Mouse (Mus musculus): ENCODE data around the gene Mrps2. TPM values are rescaled to one million over a fixed set of nuclear protein-coding genes. Genes with fewer than 3 reads are reported as not detected.
"Not testable (repeated sequence)": the region's sequence is repeated elsewhere in the genome, so short reads cannot be mapped to it uniquely, and the experiment has no call there.

The Mrps2 gene
- polyA plus RNA-seq, 1 experiment from 2014 or later, result 68.2 TPM

- 6% methylated on average over 25 of the region's 25 CpGs for WGBS
- Histone ChIP-seq H3K9me3 (ENCODE audit: control insufficient read depth, low read length) (no peaks in the 10 kb centered on the region), H3K4me3 (ENCODE audit: low read depth, low read length) (peak within 1 kb of the TSS; percentile 22), H3K4me1 (replicated peaks; ENCODE audit: control insufficient read depth, insufficient read depth, low read length) (peaks cover 14% of the 10 kb centered on the region), H3K36me3 (ENCODE audit: control insufficient read depth, insufficient read depth, low read length) (peaks cover 21% of the 10 kb centered on the region), H3K27ac (ENCODE audit: low read depth, low read length) (no peak within 1 kb of the TSS), H3K4me2 (peak within 1 kb of the TSS; percentile 61), H3K27me3 (replicated peaks; ENCODE audit: control insufficient read depth, insufficient read depth, low read length) (peaks cover 13% of the 10 kb centered on the region), H3K9ac (ENCODE audit: low read depth, low read length) (no peak within 1 kb of the TSS)
- DNase-seq (ENCODE audit: low spot score) (peak; percentile 68), ATAC-seq (replicated peaks; ENCODE audit: low FRiP score) (0 out of 2 replicates have a peak, but pooled peaks have one; percentile 33)
Measured at GRCm38 (mm10) chr2:28465836-28466518, 1.9 kb upstream of the Mrps2 start, which contains the start of gene 1700007K13Rik. 1700007K13Rik (minus strand) TSS chr2:28466332.

DNA sequence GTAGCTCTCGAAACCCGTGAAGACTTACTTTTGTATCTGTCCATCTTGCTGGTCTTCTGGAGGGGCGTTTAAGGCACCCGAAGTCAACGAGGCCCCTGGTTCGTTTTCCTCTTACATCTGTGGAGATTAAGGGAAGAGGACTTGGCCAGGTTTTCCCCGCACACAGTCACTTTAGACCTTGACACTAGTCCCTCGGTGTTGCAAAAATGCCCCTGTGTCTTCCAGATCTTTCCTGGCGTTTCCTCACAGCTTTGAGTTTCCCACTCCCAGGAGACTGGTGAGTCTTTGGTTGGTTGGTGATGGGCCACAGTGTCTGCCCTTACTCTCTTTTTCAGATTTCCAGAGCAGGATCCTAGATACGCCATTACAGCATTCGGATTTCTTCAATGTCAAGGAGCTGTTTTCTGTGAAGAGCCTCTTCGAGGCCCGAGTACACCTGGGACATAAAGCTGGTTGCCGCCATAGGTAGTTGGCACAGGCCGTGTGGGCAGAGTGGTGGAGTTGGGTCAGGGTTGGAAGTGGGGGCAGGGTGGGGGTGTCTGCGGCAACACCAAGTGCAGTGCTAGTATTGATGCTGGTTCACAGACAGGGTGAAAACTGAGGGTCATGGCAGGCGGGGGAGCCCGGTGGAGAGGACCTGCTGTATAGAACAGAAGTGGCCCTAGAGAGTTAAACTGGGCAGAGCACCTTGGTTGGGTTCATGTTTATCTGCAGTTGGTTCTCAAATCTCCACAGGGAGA lies 790 bp downstream of the Mrps2 start:
- Histone ChIP-seq H3K9ac (ENCODE audit: low read depth, low read length) (peak overlapping the region; percentile 93), H3K4me1 (replicated peaks; ENCODE audit: control insufficient read depth, insufficient read depth, low read length) (peaks cover 12% of the 10 kb centered on the region), H3K4me2 (peak overlapping the region; percentile 92), H3K9me3 (ENCODE audit: control insufficient read depth, low read length) (0 out of 2 replicates have a peak, but pooled peaks cover 3% of the 10 kb centered on the region), H3K36me3 (ENCODE audit: control insufficient read depth, insufficient read depth, low read length) (peaks cover 30% of the 10 kb centered on the region), H3K4me3 (ENCODE audit: low read depth, low read length) (peak overlapping the region; percentile 96), H3K27ac (ENCODE audit: low read depth, low read length) (no peak overlapping the region), H3K27me3 (replicated peaks; ENCODE audit: control insufficient read depth, insufficient read depth, low read length) (peaks cover 13% of the 10 kb centered on the region)
- no peak for DNase-seq (ENCODE audit: low spot score)
- no peak for ATAC-seq (replicated peaks; ENCODE audit: low FRiP score)
- WGBS, result 48% methylated on average over 18 of the region's 18 CpGs

DNA sequence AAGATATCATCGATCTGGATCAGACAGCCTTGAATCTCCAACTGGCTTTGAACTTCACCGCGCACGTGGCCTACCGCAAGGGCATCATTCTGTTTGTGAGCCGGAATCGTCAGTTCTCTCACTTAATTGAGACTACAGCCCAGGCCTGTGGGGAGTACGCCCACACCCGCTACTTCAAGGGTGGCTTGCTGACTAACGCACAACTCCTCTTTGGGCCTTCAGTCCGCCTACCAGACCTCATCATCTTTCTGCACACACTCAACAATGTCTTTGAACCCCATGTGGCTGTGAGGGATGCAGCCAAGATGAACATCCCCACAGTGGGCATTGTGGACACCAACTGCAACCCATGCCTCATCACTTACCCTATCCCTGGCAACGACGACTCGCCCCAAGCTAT lies 1.6 kb downstream of the Mrps2 start:
- H3K9me3 ChIP-seq (ENCODE audit: control insufficient read depth, low read length), result 0 out of 2 replicates have a peak, but pooled peaks cover 3% of the 10 kb centered on the region
- no peak overlapping the region for H3K27ac ChIP-seq (ENCODE audit: low read depth, low read length)
- H3K9ac ChIP-seq (ENCODE audit: low read depth, low read length), result no peak overlapping the region
- no peak overlapping the region for H3K4me2 ChIP-seq
- DNase-seq (ENCODE audit: low spot score) (no peak), ATAC-seq (replicated peaks; ENCODE audit: low FRiP score) (no peak)
- peaks cover 12% of the 10 kb centered on the region for H3K4me1 ChIP-seq (replicated peaks; ENCODE audit: control insufficient read depth, insufficient read depth, low read length)
- H3K4me3 ChIP-seq (ENCODE audit: low read depth, low read length), result no peak overlapping the region
- WGBS, result 98% methylated on average over 14 of the region's 14 CpGs
- peaks cover 13% of the 10 kb centered on the region for H3K27me3 ChIP-seq (replicated peaks; ENCODE audit: control insufficient read depth, insufficient read depth, low read length)
- H3K36me3 ChIP-seq (ENCODE audit: control insufficient read depth, insufficient read depth, low read length), result peaks cover 30% of the 10 kb centered on the region

DNA sequence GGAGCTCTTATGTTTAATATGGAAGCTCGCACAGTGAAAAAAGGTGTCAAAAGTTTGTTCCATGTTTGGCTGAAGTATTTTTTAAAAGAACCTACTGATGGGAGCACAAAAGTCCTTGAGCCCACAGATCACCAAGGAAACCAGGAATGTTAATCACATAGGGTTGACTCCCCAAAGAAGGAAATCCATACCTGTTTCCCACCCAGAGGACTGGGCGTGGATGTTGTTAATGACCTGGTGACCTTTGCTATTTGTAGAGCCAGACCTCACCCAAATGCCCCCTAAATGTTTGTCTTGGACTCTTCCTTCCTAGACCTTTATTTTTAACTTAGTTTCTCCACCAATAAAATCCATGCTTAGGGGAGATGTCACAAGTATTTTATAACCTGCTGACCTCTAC lies 2.7 kb downstream of the Mrps2 start:
- Histone ChIP-seq H3K9me3 (ENCODE audit: control insufficient read depth, low read length) (0 out of 2 replicates have a peak, but pooled peaks cover 3% of the 10 kb centered on the region), H3K9ac (ENCODE audit: low read depth, low read length) (no peak overlapping the region), H3K4me2 (no peak overlapping the region), H3K27ac (ENCODE audit: low read depth, low read length) (no peak overlapping the region), H3K27me3 (replicated peaks; ENCODE audit: control insufficient read depth, insufficient read depth, low read length) (peaks cover 7% of the 10 kb centered on the region), H3K36me3 (ENCODE audit: control insufficient read depth, insufficient read depth, low read length) (peaks cover 30% of the 10 kb centered on the region), H3K4me1 (replicated peaks; ENCODE audit: control insufficient read depth, insufficient read depth, low read length) (peaks cover 12% of the 10 kb centered on the region), H3K4me3 (ENCODE audit: low read depth, low read length) (no peak overlapping the region)
- 85% methylated on average over 2 of the region's 2 CpGs for WGBS
- no peak for DNase-seq (ENCODE audit: low spot score)
- ATAC-seq (replicated peaks; ENCODE audit: low FRiP score), result no peak

DNA sequence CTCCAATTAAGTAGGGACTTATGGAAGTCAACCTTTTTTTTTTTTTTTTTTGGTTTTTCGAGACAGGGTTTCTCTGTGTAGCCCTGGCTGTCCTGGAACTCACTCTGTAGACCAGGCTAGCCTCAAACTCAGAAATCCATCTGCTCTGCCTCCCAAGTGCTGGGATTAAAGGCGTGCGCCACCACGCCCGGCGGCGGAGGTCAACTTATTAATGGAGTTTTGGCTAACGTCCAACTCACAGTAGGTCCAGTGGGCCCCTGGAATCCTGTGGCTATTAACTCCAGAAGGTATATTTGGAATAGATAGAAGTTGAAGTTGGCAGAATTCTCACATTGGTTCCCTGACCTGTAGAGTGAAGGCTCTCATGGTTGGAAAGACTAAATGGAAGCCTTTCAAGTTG lies 4.1 kb downstream of the Mrps2 start:
- H3K9me3 ChIP-seq (ENCODE audit: control insufficient read depth, low read length); H3K27ac ChIP-seq (ENCODE audit: low read depth, low read length); H3K27me3 ChIP-seq (replicated peaks; ENCODE audit: control insufficient read depth, insufficient read depth, low read length); DNase-seq (ENCODE audit: low spot score); ATAC-seq (replicated peaks; ENCODE audit: low FRiP score); H3K4me1 ChIP-seq (replicated peaks; ENCODE audit: control insufficient read depth, insufficient read depth, low read length); H3K9ac ChIP-seq (ENCODE audit: low read depth, low read length); H3K4me3 ChIP-seq (ENCODE audit: low read depth, low read length); H3K4me2 ChIP-seq: not testable (repeated sequence)
- WGBS, result 95% methylated on average over 7 of the region's 8 CpGs
- peaks cover 30% of the 10 kb centered on the region for H3K36me3 ChIP-seq (ENCODE audit: control insufficient read depth, insufficient read depth, low read length)

- not testable (repeated sequence) for H3K4me3 ChIP-seq (ENCODE audit: low read depth, low read length); H3K36me3 ChIP-seq (ENCODE audit: control insufficient read depth, insufficient read depth, low read length); H3K4me1 ChIP-seq (replicated peaks; ENCODE audit: control insufficient read depth, insufficient read depth, low read length); ATAC-seq (replicated peaks; ENCODE audit: low FRiP score); DNase-seq (ENCODE audit: low spot score); H3K27ac ChIP-seq (ENCODE audit: low read depth, low read length); H3K9me3 ChIP-seq (ENCODE audit: control insufficient read depth, low read length); H3K4me2 ChIP-seq; H3K27me3 ChIP-seq (replicated peaks; ENCODE audit: control insufficient read depth, insufficient read depth, low read length); H3K9ac ChIP-seq (ENCODE audit: low read depth, low read length)
- 86% methylated on average over 5 of the region's 5 CpGs for WGBS
Measured at GRCm38 (mm10) chr2:28477993-28478392, 10.1 kb downstream of the Mrps2 start.

DNA sequence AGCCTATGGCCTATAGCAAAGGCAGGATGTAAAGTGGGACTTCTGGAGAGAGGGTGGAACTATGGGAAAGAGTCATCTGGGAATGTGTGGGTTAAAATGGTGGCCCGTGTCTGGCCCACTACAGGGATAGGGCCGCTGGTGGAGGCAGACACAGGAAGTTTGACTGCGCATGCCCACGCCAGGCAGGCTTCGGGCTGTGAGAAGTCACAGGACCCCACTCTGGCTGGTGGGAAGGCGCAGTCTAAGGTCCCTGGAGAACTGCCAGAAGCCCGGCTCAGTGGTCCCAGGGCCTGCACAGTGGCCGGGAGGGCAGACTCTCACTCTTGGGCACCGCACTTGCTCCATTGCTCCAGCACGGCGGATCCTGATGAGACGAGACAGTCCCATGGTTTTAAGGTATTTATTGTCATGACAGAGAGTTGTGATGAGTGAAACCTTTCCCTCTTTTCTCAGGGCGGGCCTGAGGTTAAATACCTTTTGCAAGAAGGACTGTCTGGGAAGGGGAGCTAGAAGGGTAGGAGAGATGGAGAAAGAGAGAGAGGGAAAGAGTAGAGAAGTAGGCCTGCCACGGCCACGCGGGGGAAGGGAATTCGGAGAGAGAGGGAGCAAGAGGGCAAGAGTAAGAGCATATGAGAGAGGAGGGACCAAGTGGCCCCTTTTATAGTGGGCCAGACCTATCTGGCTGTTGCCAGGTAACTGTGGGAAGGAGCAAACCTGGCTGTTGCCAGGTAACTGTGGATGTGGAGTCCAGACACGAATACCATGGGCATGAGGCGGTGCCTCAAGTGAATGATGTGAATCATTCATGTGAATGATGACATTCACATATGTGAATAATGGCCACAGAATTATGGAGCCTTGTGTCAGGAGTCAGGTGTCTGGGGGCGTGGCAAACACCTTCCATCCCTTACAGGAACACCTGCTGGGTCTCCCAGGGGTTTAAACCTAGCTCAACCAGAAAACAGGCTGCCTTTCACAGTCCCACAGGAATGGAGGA lies 11.6 kb downstream of the Mrps2 start:
- H3K27me3 ChIP-seq (replicated peaks; ENCODE audit: control insufficient read depth, insufficient read depth, low read length), result no peaks in the 10 kb centered on the region
- no peaks in the 10 kb centered on the region for H3K9me3 ChIP-seq (ENCODE audit: control insufficient read depth, low read length)
- ATAC-seq (replicated peaks; ENCODE audit: low FRiP score) (no peak), DNase-seq (ENCODE audit: low spot score) (no peak)
- H3K36me3 ChIP-seq (ENCODE audit: control insufficient read depth, insufficient read depth, low read length), result no peaks in the 10 kb centered on the region
- no peak overlapping the region for H3K4me2 ChIP-seq
- H3K4me3 ChIP-seq (ENCODE audit: low read depth, low read length), result no peak overlapping the region
- no peaks in the 10 kb centered on the region for H3K4me1 ChIP-seq (replicated peaks; ENCODE audit: control insufficient read depth, insufficient read depth, low read length)
- WGBS, result 81% methylated on average over 20 of the region's 20 CpGs
- no peak overlapping the region for H3K27ac ChIP-seq (ENCODE audit: low read depth, low read length)
- H3K9ac ChIP-seq (ENCODE audit: low read depth, low read length), result no peak overlapping the region

DNA sequence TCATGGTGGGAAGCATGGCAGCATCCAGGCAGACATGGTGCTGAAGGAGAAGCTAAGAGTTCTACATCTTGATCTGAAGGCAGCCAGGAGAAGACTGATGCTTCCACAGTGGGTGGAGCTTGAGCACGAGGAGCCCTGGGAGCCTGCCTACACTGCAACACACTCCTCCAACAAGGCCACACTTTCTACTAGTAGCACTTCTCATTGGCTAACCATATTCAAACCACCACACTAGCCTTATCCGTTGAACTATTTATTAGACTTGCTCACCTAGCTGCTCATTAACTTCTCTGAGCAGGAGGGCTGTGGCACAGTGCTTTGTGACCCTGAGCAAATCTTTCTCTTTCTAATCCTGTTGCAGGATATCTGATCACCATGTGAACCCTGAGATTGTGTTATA lies 16.0 kb downstream of the Mrps2 start:
- Histone ChIP-seq H3K27ac (ENCODE audit: low read depth, low read length) (no peak overlapping the region), H3K36me3 (ENCODE audit: control insufficient read depth, insufficient read depth, low read length) (no peaks in the 10 kb centered on the region), H3K9ac (ENCODE audit: low read depth, low read length) (no peak overlapping the region), H3K27me3 (replicated peaks; ENCODE audit: control insufficient read depth, insufficient read depth, low read length) (no peaks in the 10 kb centered on the region), H3K4me2 (no peak overlapping the region), H3K9me3 (ENCODE audit: control insufficient read depth, low read length) (no peaks in the 10 kb centered on the region), H3K4me1 (replicated peaks; ENCODE audit: control insufficient read depth, insufficient read depth, low read length) (no peaks in the 10 kb centered on the region), H3K4me3 (ENCODE audit: low read depth, low read length) (no peak overlapping the region)
- ATAC-seq (replicated peaks; ENCODE audit: low FRiP score), result no peak
- DNase-seq (ENCODE audit: low spot score), result no peak
- WGBS, result 49% methylated on average over 2 of the region's 2 CpGs
